ENCODE assay signal across 2 mouse cellular contexts in genomic region chr7:100264934-100265333, GRCm38 (mm10). TPM values are rescaled to one million over a fixed set of nuclear protein-coding genes. Genes with fewer than 3 reads are reported as not detected.
"Had no signal": no experiment of that assay in that cellular context is flagged by ENCODE, and none has a peak within 500 bp of the region (broad histone marks: within the 10 kb centered on the region; RNA-seq: fewer than 3 reads in every experiment).

No protein-coding gene starts in this region.

RNA-seq across cellular contexts. Expression of gene P4ha3, which starts 20.4 kb away (rescaled TPM):
- total RNA-seq: liver, adult 2 months; megakaryocyte, adult 5-6 weeks had no signal
